Mouse (Mus musculus) ES-E14 (cell line): ENCODE data around the gene Atp1b1.

ENCODE experiments used
- CHD2 ChIP-seq: IDR thresholded peaks from 2 replicates; pipeline ENCODE4 v1.6.1; 2014; ENCODE audit warnings: mild to moderate bottlenecking, low read depth, low read length, inconsistent platforms
- HCFC1 ChIP-seq: IDR thresholded peaks from 2 replicates; pipeline ENCODE4 v1.6.1; 2012; ENCODE audit warnings: low read length, inconsistent platforms, borderline replicate concordance; ENCODE audit not compliant: insufficient read depth
- MAFK ChIP-seq: IDR thresholded peaks from 2 replicates; pipeline ENCODE4 v1.6.1; 2014; ENCODE audit warnings: mild to moderate bottlenecking, low read depth, low read length, inconsistent platforms; ENCODE audit not compliant: insufficient read depth
- ZC3H11A ChIP-seq: IDR thresholded peaks from 2 replicates; pipeline ENCODE4 v1.6.1; 2012; ENCODE audit warnings: low read depth, mild to moderate bottlenecking, inconsistent platforms, low read length, borderline replicate concordance
- ZNF384 ChIP-seq: IDR thresholded peaks from 2 replicates; pipeline ENCODE4 v1.6.1; 2012; ENCODE audit warnings: low read depth, low read length, inconsistent platforms

DNA sequence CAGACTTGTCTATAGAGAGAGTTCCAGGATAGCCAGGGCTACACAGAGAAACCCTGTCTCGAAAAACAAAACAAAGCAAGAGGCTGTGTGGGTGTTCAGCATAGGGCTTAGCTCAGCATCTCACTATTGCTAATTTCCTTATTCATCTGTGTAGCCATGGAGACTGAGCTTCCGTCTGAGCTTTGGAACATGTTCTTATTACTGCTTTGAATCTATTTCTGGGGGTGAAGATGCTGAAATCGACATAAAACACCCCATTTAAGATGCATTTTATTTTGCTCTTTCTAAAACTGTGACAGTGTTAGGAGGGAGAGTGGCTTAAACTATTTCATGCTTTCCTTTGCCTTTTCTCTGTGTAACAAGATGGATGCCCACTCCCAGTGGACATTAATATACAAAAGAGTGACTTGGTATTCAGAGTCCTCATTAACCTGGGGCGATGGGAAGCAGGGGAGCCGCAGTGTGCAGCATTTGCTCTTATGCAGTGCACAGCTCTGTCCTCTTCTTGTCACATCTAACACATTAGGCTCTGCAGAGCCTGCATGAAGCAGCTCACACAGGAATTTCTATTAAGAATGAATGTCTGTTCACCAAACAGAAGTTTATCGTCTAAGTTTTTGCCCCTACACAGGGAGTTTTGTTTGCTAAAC lies 62.9 kb downstream of the Atp1b1 start:
- no peak for TF ChIP-seq ZC3H11A
- TF ChIP-seq HCFC1: no peak
- TF ChIP-seq MAFK: no peak
- no peak for TF ChIP-seq ZNF384
- TF ChIP-seq CHD2: no peak
